Mouse (Mus musculus): ENCODE data around the gene Olfr890.
"Not testable (repeated sequence)": the region's sequence is repeated elsewhere in the genome, so short reads cannot be mapped to it uniquely, and the experiment has no call there.

Olfr890 gene

GRCm38 (mm10) chr9:38142217-38142616 lies at the start of gene Olfr890:
Gene Olfr890 (plus strand): TSS chr9:38142517.
- no peak for DNase-seq

- no peak for DNase-seq
These were observed 34.5 kb upstream of the Olfr890 start, which contains the start of gene Olfr888 for GRCm38 (mm10) chr9:38107828-38108227. Gene Olfr888 (plus strand): TSS chr9:38108128.

DNA sequence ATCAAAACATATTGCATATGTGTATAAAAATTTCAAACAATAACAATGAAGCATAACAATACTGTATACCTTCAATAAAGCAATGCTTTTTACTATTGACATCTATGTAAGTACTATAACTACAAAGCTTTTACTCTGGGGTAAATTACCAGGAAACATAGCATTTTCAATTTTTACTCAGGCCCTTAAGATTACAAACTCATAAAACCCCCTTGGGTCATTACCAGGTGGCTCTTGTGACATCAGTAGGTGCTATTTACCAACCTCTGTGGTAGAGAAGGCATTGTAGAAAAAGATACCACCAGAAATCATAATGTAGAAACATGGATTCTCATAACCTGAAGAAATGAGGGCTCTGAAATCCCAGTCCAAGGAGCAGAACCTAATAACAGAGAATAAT lies 27.4 kb upstream of the Olfr890 start, which contains the start of gene Olfr889:
Olfr889 (plus strand) TSS at position 301 of the 400 bp plus-strand sequence.
- DNase-seq: no peak

GRCm38 (mm10) chr9:38168341-38168740 lies 26.0 kb downstream of the Olfr890 start:
- DNase-seq: not testable (repeated sequence)

DNA sequence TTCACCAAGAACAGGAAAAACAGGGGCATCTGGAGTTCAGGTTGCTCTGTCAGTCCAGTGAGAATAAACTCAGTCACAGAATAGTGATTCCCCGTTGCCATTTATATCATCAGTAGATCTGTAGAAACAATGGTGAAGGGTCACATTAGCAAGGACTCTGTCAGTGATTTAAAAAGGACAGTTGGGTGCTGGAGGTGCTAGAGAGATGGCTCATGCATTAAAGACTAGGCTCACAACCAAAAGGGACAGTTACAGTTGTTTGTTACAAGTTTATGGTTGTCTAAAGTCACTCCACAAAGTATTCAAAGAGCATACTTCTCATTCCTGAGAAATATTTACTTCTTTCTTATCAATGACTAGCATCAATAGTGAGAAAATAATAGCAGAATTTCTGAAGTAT lies 38.4 kb downstream of the Olfr890 start, which contains the start of gene Olfr891:
Olfr891 (minus strand) TSS at position 101 of the 400 bp plus-strand sequence.
- DNase-seq: no peak

All from lung, postnatal 36 days (tissue).